Mouse (Mus musculus): ENCODE results near the gene Ttc19.
A peak's percentile ranks its signal among the peaks of the same experiment; 100 is the strongest.
"Not testable (repeated sequence)": the region's sequence is repeated elsewhere in the genome, so short reads cannot be mapped to it uniquely, and the experiment has no call there.

Gene Ttc19

GRCm38 (mm10) chr11:62280675-62281600 is at the start of gene Ttc19, which contains the start of gene Zswim7:
Gene Ttc19 (plus strand): TSS chr11:62281473.
Gene Zswim7 (minus strand): TSS chr11:62281375.
- DNase-seq, result peak; percentile 95

GRCm38 (mm10) chr11:62240631-62241261 is 40.5 kb upstream of the Ttc19 start:
- no peak for DNase-seq

DNA sequence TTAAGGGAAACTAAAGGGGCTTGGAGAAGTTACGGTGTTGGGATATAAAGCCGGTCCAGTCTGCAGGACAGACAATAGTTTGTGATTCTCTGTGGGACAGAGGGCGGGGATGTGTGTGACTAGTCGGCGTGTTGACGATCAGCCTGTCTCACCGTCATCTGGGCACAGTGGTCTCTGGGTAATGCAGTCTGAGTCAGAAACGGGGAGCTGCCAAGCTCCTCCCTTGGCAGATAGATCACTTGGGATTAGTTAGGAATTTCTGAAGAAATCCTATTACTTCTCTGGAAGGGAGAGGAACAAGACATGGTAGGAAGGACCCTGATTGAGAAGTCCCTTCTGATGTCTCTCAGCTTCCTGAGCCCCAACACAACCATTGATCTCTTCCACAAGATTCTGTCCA is 37.4 kb upstream of the Ttc19 start:
- DNase-seq, result no peak

DNA sequence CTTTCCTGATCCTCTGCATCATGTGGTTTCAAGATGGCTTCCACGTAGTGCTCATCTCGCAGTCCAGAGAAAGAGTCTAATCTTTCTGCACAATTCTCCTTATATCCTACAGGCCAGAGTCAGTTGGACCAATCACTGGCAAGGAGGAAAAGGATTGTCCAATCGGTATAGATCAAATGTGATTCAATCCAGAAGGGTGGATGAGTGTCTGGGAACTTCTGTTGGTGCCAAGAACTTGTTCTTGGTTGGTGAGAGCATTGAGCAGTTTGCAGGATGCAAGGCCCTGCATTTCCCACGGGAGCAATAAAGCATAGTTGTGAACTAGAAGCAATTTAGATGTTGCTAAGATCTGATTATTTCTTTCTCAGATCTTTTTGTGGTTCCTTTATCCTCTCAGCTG is 36.8 kb upstream of the Ttc19 start:
- no peak for DNase-seq

GRCm38 (mm10) chr11:62247759-62248400 is 33.4 kb upstream of the Ttc19 start:
- DNase-seq, result no peak

DNA sequence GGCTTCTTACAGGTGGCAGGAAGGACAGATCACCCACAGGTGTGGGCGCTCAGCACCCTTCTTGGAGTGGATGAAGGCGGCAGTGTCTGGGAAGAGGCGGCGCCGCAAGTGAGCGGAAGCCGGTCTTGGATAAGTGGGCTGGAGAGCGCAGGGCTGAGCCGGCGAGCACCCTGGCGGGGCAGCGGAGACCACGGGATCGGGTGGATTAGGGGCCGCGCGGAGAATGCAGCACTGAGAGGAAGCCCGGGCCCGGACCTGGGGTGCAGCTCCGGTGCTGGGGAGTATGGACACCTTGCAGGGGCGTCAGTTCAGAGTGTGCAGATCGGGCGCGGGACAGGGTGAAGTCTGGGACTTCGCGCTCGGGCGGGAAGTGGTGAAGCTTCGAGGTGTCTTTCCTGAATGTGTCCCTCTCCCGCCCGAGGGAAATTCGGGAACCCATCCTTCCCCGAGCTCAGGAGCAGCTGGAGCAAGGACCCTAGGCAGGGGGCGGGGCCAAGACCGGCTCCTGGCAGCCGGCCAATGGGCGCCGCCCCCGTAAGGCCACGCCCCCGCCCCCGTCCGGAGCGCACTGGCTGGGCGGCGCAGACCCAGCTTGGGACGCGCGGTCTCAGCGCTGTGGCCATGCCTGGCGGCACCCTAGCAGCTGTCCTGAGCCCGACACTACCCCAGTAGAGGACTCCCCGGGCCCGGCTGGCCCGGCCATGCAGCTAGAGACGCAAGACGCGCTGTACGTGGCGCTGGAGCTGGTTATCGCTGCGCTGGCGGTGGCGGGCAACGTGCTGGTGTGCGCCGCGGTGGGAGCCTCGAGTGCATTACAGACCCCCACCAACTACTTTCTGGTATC is 32.6 kb upstream of the Ttc19 start, which contains the start of gene Adora2b:
Gene Adora2b, plus strand, starts transcription at position 584 of the 844 bp plus-strand sequence.
- peak; percentile 96 for DNase-seq

GRCm38 (mm10) chr11:62249266-62250037 is 31.8 kb upstream of the Ttc19 start:
- peak; percentile 61 for DNase-seq

- DNase-seq, result peak; percentile 74
These were observed 30.2 kb upstream of the Ttc19 start for GRCm38 (mm10) chr11:62251047-62251446.

DNA sequence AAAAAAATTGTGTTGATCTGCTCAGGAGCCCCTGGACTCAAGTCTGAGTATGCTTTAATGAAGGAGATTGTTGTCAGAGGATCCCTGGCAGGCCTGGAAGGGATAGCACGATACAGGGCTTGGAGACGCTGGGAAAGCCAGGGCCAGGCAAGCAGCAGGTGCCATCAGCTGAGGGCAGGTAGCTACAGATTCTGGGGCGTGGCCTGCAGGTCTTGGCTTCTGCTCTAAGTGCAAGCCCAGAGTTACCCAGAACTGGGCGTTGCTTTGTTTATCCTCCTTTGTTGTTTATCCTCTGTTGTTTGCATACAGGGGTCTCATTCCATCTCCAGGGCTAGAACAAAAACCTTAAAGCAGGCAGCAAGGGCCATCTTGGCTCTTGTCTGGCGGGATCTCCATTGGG is 27.9 kb upstream of the Ttc19 start:
- no peak for DNase-seq

DNA sequence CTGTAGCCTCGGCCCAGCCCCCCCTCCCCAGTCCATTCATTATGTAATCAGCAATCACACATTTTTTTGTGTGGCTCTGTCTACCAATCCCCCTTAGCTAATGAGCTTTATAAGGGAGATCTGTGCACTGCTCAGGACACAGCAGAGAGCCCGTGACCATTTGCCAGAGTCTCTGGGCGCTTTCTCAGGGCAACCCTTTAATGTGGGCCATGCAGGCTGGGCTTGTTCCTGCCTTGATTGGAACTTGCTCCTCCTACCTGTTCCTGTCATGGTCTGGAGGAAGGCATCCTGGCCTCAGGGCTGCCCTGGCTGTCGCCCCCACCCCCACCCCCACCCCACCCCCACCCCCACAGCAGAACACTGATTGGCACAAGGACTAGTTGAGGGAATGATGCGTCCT is 22.1 kb upstream of the Ttc19 start:
- DNase-seq, result no peak

DNA sequence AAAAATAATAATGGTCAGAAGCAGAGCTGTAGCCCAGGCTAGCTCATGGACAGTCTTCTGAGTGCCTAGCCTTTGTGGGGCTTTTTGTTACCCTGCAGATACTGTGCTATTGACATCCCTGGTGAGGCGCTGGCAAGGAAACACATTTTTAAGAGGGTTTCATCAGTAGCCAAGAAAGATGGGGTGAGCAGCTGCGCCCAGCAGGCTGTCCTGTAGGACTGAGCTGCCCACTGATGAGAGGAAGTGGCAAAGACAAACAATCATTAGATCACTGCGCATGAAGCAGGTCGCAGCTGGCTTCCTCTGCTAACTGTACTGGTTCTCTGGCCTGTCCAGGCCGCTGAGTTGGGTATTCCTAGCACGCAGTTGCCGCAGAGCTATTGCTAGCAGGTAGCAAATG is 17.7 kb upstream of the Ttc19 start:
- no peak for DNase-seq

- DNase-seq, result no peak
These were observed 17.3 kb upstream of the Ttc19 start for GRCm38 (mm10) chr11:62264018-62264417.

GRCm38 (mm10) chr11:62265642-62266041 is 15.6 kb upstream of the Ttc19 start:
- no peak for DNase-seq

- peak; percentile 23 for DNase-seq
These were observed 14.6 kb upstream of the Ttc19 start for GRCm38 (mm10) chr11:62266466-62267214.

- DNase-seq, result no peak
These were observed 12.9 kb upstream of the Ttc19 start for GRCm38 (mm10) chr11:62268381-62268780.

GRCm38 (mm10) chr11:62269097-62269496 is 12.2 kb upstream of the Ttc19 start:
- no peak for DNase-seq

DNA sequence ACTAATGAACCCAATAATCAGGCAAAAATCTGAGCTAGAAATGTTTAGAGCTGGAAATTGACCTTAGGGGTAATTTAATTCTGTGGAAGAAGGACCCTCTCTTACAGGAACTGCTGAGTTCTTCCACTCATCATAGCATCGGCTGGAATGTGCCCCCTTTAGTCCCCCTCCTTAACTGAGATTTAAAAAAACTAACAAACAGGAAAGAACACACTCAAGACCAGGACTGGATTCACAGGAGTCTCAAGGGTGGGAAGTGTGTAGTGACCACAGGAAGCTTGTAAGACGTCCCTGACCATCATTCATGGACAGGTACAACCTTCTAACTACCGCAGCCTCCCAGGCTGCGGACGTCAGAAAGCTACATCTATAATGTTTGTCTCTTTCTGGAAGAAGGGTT is 10.4 kb upstream of the Ttc19 start:
- no peak for DNase-seq

DNA sequence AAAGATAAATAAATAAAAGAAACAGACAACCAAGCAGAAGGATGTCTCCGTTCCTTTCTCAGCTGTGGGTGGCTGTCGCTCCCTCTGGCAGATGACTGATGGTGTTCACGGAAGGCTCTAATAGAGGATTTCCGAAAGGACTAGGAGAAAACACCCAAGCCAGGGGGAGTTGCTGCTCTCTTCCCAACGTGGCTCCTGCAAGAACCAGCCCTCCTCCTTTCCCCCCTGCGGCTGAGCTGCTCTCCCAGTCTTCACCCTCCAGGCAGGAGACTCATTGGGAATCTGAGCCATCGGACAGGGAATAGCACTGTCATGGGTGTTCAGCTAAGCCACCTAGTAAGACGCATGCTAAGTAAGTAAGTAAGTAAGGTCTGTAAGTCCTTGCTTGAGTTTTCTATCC is 4.2 kb upstream of the Ttc19 start:
- DNase-seq, result no peak

- DNase-seq, result peak; percentile 75
These were observed 3.2 kb upstream of the Ttc19 start for GRCm38 (mm10) chr11:62278027-62278426.

- DNase-seq, result peak; percentile 79
These were observed 326 bp downstream of the Ttc19 start for GRCm38 (mm10) chr11:62281601-62281997.

DNA sequence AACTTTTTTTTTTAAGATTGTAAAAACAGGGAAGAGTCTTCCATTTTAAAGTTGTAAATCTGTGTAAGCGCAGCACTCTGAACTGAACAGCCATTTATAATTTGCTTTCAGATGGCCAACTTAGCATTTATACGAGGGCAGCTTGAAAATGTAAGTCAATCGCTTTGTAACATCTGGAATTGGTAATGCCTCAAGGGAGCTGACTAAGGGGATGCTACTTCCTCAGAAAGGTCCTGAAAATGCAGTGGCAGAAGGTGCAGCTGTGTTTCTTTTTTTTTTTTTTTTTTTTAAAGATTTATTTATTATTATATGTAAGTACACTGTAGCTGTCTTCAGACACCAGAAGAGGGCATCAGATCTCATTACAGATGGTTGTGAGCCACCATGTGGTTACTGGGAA is 2.7 kb downstream of the Ttc19 start:
- DNase-seq, result not testable (repeated sequence)
